Mouse (Mus musculus) G1E (cell line): ENCODE data around the gene Ptprq. TPM values are rescaled to one million over a fixed set of nuclear protein-coding genes. Genes with fewer than 3 reads are reported as not detected.

Experiments
- ATAC-seq: 2 replicates; pipeline ENCODE4 v1.8.0; 2016; ENCODE audit warnings: mild to moderate bottlenecking; ENCODE audit not compliant: insufficient number of reproducible peaks, poor library complexity, low FRiP score, severe bottlenecking; ENCODE audit errors: extremely low read depth
- DNase-seq: peaks from one replicate; pipeline ENCODE4 v3.0.0; 2012; ENCODE audit warnings: low spot score
- H3K27me3 ChIP-seq: 2 replicates; pipeline ENCODE4 v1.6.1; 2012; ENCODE audit warnings: mild to moderate bottlenecking, low read length, inconsistent platforms; ENCODE audit not compliant: insufficient read depth
- H3K36me3 ChIP-seq: replicated peaks from 2 replicates; pipeline ENCODE3; 2012; ENCODE audit warnings: mild to moderate bottlenecking, inconsistent platforms
- H3K4me1 ChIP-seq: 2 replicates; pipeline ENCODE4 v1.6.1; 2012; ENCODE audit warnings: low read depth, low read length, inconsistent platforms, mixed read lengths; ENCODE audit not compliant: insufficient read depth
- H3K4me3 ChIP-seq: 2 replicates; pipeline ENCODE4 v1.5.1; 2012; ENCODE audit warnings: low read depth, mild to moderate bottlenecking, inconsistent platforms, low read length, moderate library complexity, mixed read lengths
- H3K9me3 ChIP-seq: replicated peaks from 2 replicates; pipeline ENCODE4 v1.6.1; 2012; ENCODE audit warnings: inconsistent platforms
- CTCF ChIP-seq: IDR thresholded peaks from 2 replicates; pipeline ENCODE4 v1.5.1; 2012; ENCODE audit warnings: low read depth, low read length, inconsistent platforms, mixed read lengths
- GATA1 ChIP-seq: IDR thresholded peaks from 2 replicates; pipeline ENCODE4 v1.6.1; 2012; ENCODE audit warnings: borderline replicate concordance, low read length, inconsistent platforms, mixed read lengths
- GATA2 ChIP-seq: IDR thresholded peaks from 2 replicates; pipeline ENCODE4 v1.6.1; 2012; ENCODE audit warnings: low read depth, low read length, inconsistent platforms, borderline replicate concordance
- POLR2AphosphoS5 ChIP-seq: IDR thresholded peaks from 2 replicates; pipeline ENCODE4 v1.6.1; 2012; ENCODE audit warnings: low read depth, low read length, inconsistent platforms; ENCODE audit not compliant: insufficient replicate concordance
- TAL1 ChIP-seq: conservative IDR thresholded peaks from 2 replicates; pipeline ENCODE4 v1.6.1; 2012; ENCODE audit warnings: low read depth, low read length, inconsistent platforms, mixed read lengths
- polyA plus RNA-seq: library from polyadenylated mRNA; stranded (reverse); fragments of >175 nt; gene quantifications from 2 replicates; pipeline ENCODE4 v1.2.3, GENCODE M21; 2012
- total RNA-seq, 2 experiments: library from RNA; stranded (forward) in 1 of 2; stranded (reverse) in 1 of 2; fragments of 200-1000 nt in 1 of 2; fragments of >200 nt in 1 of 2; fragmentation: Nextera tagmentation in 1 of 2; gene quantifications; 2 replicates each; pipeline ENCODE4 v1.2.3; 2014 to 2017

The Ptprq gene
- total and polyA plus RNA-seq, 3 experiments = 0.05 TPM; not detected in 2

DNA sequence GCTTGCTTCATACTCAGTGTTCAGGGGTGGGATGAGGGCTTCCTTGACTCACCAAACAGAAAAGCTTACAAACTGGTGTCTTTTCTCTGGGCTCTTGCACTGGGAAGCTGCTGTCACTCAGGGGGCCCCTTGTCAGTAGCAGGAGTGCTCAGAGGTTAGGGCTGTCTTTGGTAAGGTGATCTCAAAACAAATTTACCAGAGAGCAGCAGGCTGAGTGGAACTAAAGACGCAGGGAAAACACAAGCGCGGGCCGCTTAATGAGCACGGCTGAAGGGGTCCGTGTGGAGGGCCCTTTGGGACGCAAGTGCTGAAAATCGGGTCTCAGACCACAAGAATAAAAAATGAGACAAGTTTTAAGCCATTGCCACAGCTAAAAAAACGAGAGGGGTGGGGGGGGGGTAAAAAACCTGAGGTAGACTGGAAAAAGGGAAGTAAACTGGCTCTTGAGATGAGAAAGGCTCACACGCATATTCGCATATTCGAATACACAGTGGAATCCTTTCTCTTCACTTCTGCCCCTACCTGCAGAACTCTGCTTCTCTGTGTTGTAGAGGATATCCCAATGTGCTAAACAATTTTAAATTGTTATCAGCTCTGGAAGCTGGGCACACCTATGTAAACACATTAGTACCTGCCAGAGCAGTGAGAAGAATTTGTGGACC lies 231.1 kb downstream of the Ptprq start:
- no peak for DNase-seq
- no peaks in the 10 kb centered on the region for H3K4me1 ChIP-seq
- no peak overlapping the region for H3K4me3 ChIP-seq
- H3K27me3 ChIP-seq = peaks cover 3% of the 10 kb centered on the region; the same call in 1 of the 2 replicates
- peaks cover 42% of the 10 kb centered on the region for H3K9me3 ChIP-seq
- TF ChIP-seq POLR2AphosphoS5 (no peak), GATA2 (no peak), GATA1 (no peak), CTCF (no peak), TAL1 (no peak)
- no peaks in the 10 kb centered on the region for H3K36me3 ChIP-seq
- ATAC-seq = no peak

DNA sequence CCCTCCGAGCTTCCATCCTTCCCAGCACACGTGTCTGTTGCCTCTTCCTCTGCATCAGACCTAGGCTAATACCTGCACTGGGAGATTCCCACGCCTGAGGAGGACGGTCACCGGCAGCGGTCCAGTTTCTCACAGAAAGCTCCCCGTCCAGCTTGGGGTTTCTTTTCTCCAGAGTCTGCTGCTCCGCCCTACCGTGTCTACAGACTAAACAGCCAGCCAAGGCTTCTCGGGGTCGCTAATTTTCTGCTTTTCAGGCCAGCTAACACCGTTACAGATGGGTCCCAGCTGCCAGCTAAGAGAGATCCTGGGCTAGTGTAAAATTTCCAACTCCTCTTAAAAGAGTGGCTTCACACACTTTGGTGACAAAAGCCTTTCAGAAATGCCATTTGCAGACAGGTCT lies 233.1 kb downstream of the Ptprq start:
- DNase-seq (no peak), ATAC-seq (no peak)
- Histone ChIP-seq H3K27me3 (peaks cover 3% of the 10 kb centered on the region; the same call in 1 of the 2 replicates), H3K4me1 (no peaks in the 10 kb centered on the region), H3K9me3 (peaks cover 35% of the 10 kb centered on the region), H3K4me3 (no peak overlapping the region), H3K36me3 (no peaks in the 10 kb centered on the region)
- TF ChIP-seq POLR2AphosphoS5 (no peak), GATA2 (no peak)

DNA sequence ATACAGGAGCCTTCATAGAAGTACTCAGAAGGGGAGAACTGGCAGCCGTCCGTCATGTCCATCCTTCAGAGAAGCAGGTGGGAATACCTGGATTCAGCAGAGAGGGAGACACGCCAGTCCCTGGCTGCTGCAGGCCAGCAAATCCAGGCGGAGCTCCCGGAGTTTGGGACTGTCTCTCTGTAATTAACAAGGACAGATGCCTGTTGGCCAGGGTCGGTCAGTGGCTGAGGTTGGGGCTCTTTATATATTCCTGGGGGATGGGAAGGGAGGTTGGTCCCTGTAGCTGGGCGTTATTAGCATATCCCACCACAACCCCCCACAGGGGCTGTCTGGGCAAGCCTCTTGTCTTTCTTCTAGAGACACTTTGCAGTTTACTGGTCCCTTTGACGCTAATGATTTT lies 234.0 kb downstream of the Ptprq start, which contains the start of gene Myf5:
Gene Myf5, minus strand, starts transcription at position 265 of the 400 bp plus-strand sequence.
- ATAC-seq (no peak), DNase-seq (no peak)
- H3K9me3 ChIP-seq = peaks cover 33% of the 10 kb centered on the region
- no peaks in the 10 kb centered on the region for H3K36me3 ChIP-seq
- H3K4me1 ChIP-seq = no peaks in the 10 kb centered on the region
- no peak within 1 kb of the TSS for H3K4me3 ChIP-seq
- no peak for TF ChIP-seq GATA2
- TF ChIP-seq CTCF = no peak
- TF ChIP-seq GATA1 = no peak
- TF ChIP-seq TAL1 = no peak
- TF ChIP-seq POLR2AphosphoS5 = no peak
- H3K27me3 ChIP-seq = peaks cover 3% of the 10 kb centered on the region; the same call in 1 of the 2 replicates

DNA sequence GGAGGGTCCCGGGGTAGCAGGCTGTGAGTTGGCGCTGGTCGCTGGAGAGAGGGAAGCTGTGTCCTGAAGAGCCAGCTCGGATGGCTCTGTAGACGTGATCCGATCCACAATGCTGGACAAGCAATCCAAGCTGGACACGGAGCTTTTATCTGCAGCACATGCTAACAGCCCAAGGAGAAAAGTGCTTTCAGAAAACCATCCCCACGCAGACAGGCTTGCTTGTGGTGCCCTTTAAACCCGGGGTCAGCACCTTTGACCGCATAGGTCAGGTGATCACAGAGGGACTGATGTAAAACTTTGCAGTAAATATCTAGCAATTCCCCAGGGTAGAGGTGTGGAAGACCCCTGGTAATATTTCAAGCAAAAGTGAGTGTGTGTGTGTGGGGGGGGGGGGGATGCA lies 235.8 kb downstream of the Ptprq start:
- TF ChIP-seq CTCF (no peak), GATA1 (no peak), POLR2AphosphoS5 (no peak), GATA2 (no peak), TAL1 (no peak)
- no peaks in the 10 kb centered on the region for H3K4me1 ChIP-seq
- H3K27me3 ChIP-seq = peaks cover 3% of the 10 kb centered on the region; the same call in 1 of the 2 replicates
- ATAC-seq = no peak
- DNase-seq = no peak
- no peaks in the 10 kb centered on the region for H3K36me3 ChIP-seq
- H3K4me3 ChIP-seq = no peak overlapping the region
- H3K9me3 ChIP-seq = peaks cover 33% of the 10 kb centered on the region

GRCm38 (mm10) chr10:107473497-107473896 lies 246.4 kb downstream of the Ptprq start:
- H3K4me1 ChIP-seq = no peaks in the 10 kb centered on the region
- DNase-seq (no peak), ATAC-seq (no peak)
- H3K27me3 ChIP-seq = no peaks in the 10 kb centered on the region
- H3K4me3 ChIP-seq = no peak overlapping the region
- no peaks in the 10 kb centered on the region for H3K9me3 ChIP-seq
- no peaks in the 10 kb centered on the region for H3K36me3 ChIP-seq
- TF ChIP-seq TAL1 (no peak), POLR2AphosphoS5 (no peak), GATA1 (no peak), CTCF (no peak), GATA2 (no peak)

DNA sequence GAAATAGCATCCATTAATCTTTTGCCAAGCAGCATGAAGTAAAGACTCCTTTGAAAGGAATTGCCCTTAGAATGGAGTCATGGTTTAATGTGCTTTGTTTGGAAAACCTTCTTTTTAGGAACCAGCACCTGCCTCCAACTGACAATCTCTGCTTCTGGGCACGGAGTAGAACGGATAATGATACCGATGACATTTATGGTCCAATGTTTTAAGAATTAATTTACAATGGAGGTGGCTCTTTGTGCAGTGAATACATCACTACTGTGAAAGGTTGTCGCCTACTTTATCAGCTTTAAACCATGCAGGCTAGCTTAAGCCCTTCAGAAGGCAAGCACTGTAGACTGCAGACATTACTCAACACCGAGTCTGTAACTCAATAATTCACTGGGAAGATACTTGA lies 248.1 kb downstream of the Ptprq start:
- Histone ChIP-seq H3K9me3 (0 out of 2 replicates have a peak, but pooled peaks cover 3% of the 10 kb centered on the region), H3K4me3 (no peak overlapping the region), H3K27me3 (no peaks in the 10 kb centered on the region), H3K36me3 (no peaks in the 10 kb centered on the region), H3K4me1 (no peaks in the 10 kb centered on the region)
- ATAC-seq = no peak
- TF ChIP-seq TAL1 = no peak
- TF ChIP-seq CTCF = no peak
- TF ChIP-seq GATA2 = no peak
- TF ChIP-seq POLR2AphosphoS5 = no peak
- TF ChIP-seq GATA1 = no peak
- no peak for DNase-seq
